ENCODE assay signal across 13 mouse cellular contexts in the genomic region with DNA sequence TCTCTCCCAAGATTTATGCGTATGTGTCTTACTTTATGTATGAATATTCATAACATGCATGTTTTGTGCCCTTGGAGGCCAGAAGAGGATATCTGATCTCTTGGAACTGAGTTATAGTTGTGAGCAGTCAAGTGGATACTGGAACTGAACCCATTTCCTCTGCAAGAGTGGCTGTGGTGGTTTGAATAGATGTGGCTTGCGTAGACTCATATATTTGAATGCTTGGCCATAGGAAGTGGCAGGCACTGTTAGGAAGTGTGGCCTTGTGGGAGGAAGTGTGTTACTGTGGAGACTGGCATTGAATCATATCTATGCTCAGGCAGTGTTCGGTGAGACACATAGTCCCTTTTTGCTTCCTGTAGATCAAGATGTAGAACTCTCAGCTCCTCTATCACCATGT. TPM values are rescaled to one million over a fixed set of nuclear protein-coding genes. Genes with fewer than 3 reads are reported as not detected.
A peak's percentile ranks its signal among the peaks of the same experiment; 100 is the strongest.
DNase-seq lines count a peak whose midpoint lies in the region; ATAC-seq and TF ChIP-seq lines count a peak whose summit lies in the region.
"Had no signal": no experiment of that assay in that cellular context is flagged by ENCODE, and none has a peak within 500 bp of the region (broad histone marks: within the 10 kb centered on the region; RNA-seq: fewer than 3 reads in every experiment).

No protein-coding gene starts in this region.

- no peak for TF ChIP-seq EP300 in heart, adult 2 months (IDR thresholded peaks at IDR 0.05; ENCODE audit: insufficient read depth, low read depth, low read length)

- H3K27ac ChIP-seq in heart, embryonic 16.5 days (ENCODE audit: low read length), result peak overlapping the region; percentile 42; the same call in 1 of the 2 replicates
- H3K27ac ChIP-seq in heart, adult 2 months, result no peak overlapping the region; the same call in 1 of the 2 replicates
- peak overlapping the region; percentile 76 for H3K27ac ChIP-seq in macrophage
- no peak overlapping the region for H3K27ac ChIP-seq in midbrain, embryonic 13.5 days
- H3K27ac ChIP-seq: forebrain, embryonic 13.5 days; neural tube, embryonic 15.5 days had no signal

- H3K27me3 ChIP-seq in heart, embryonic 16.5 days (ENCODE audit: control insufficient read depth, insufficient read depth, low read length), result no peaks in the 10 kb centered on the region
- no peaks in the 10 kb centered on the region for H3K27me3 ChIP-seq in heart, adult 2 months (ENCODE audit: control insufficient read depth, insufficient read depth, low read length)
- H3K27me3 ChIP-seq in midbrain, embryonic 13.5 days, result no peaks in the 10 kb centered on the region
- H3K27me3 ChIP-seq: forebrain, embryonic 13.5 days; neural tube, embryonic 15.5 days had no signal

- H3K9ac ChIP-seq in heart, embryonic 16.5 days (ENCODE audit: low read length), result no peak overlapping the region
- no peak overlapping the region for H3K9ac ChIP-seq in heart, adult 2 months (ENCODE audit: low read depth, low read length)
- no peak overlapping the region for H3K9ac ChIP-seq in midbrain, embryonic 13.5 days (replicated peaks)
- H3K9ac ChIP-seq: forebrain, embryonic 13.5 days; neural tube, embryonic 15.5 days had no signal

- H3K79me2 ChIP-seq in heart, adult 2 months (replicated peaks; ENCODE audit: control insufficient read depth, insufficient read depth, low read length), result no peaks in the 10 kb centered on the region
- H3K79me2 ChIP-seq in macrophage (ENCODE audit: inconsistent target), result peaks cover 25% of the 10 kb centered on the region; the same call in 1 of the 2 replicates

- H3K36me3 ChIP-seq in heart, embryonic 16.5 days (ENCODE audit: control insufficient read depth, insufficient read depth), result no peaks in the 10 kb centered on the region
- H3K36me3 ChIP-seq in heart, adult 2 months (ENCODE audit: control insufficient read depth, insufficient read depth, low read length), result no peaks in the 10 kb centered on the region; the same call in 1 of the 2 replicates
- H3K36me3 ChIP-seq in macrophage (ENCODE audit: inconsistent target), result no peaks in the 10 kb centered on the region
- H3K36me3 ChIP-seq in midbrain, embryonic 13.5 days, result 0 out of 2 replicates have a peak, but pooled peaks cover 2% of the 10 kb centered on the region
- H3K36me3 ChIP-seq: neural tube, embryonic 15.5 days had no signal

- no peak for DNase-seq in heart, adult 2 months
- DNase-seq in B cell, adult 2 months, result peak; percentile 43 to 55
- no peak for DNase-seq in urinary bladder, postnatal 36 days (ENCODE audit: low spot score in 2 of 2)
- no peak for DNase-seq in adrenal gland, postnatal 14 days
- DNase-seq: gastrocnemius, postnatal 25 days; left cerebral cortex, postnatal 4 days had no signal

- ATAC-seq in heart, embryonic 16.5 days (replicated peaks; ENCODE audit: extremely low read depth, insufficient read depth, low FRiP score), result no peak
- peak; percentile 93 for ATAC-seq in common myeloid progenitor, adult 5-6 weeks (replicated peaks; ENCODE audit: low read depth, poor library complexity, severe bottlenecking)
- no peak for ATAC-seq in midbrain, embryonic 13.5 days
- ATAC-seq: forebrain, embryonic 13.5 days; hindbrain, embryonic 16.5 days had no signal

- 78% methylated on average over 3 of the region's 3 CpGs for WGBS in heart, embryonic 16.5 days
- 64% methylated on average over 3 of the region's 3 CpGs for WGBS in heart, adult 2 months
- WGBS in macrophage (ENCODE audit: missing documents), result 27% methylated on average over 3 of the region's 3 CpGs
- 95% methylated on average over 3 of the region's 3 CpGs for WGBS in midbrain, embryonic 13.5 days

- H3K4me1 ChIP-seq in heart, embryonic 16.5 days (ENCODE audit: control insufficient read depth, insufficient read depth, low read length), result no peaks in the 10 kb centered on the region
- H3K4me1 ChIP-seq in heart, adult 2 months (ENCODE audit: control insufficient read depth, insufficient read depth, low read length), result no peaks in the 10 kb centered on the region
- no peaks in the 10 kb centered on the region for H3K4me1 ChIP-seq in midbrain, embryonic 13.5 days (replicated peaks)
- H3K4me1 ChIP-seq: forebrain, embryonic 13.5 days; neural tube, embryonic 15.5 days had no signal

- no peak for TF ChIP-seq CTCF in heart, adult 2 months (IDR thresholded peaks at IDR 0.05)

- intact Hi-C loops in heart, adult 2 months (cut with DNase I), result no loop called here

- no peak overlapping the region for H3K4me3 ChIP-seq in heart, embryonic 16.5 days (ENCODE audit: low read length)
- no peak overlapping the region for H3K4me3 ChIP-seq in heart, adult 2 months
- H3K4me3 ChIP-seq in macrophage (ENCODE audit: inconsistent target), result no peak overlapping the region
- H3K4me3 ChIP-seq in midbrain, embryonic 13.5 days (replicated peaks), result no peak overlapping the region
- H3K4me3 ChIP-seq: forebrain, embryonic 13.5 days; neural tube, embryonic 15.5 days had no signal

- TF ChIP-seq POLR2A in heart, adult 2 months (IDR thresholded peaks at IDR 0.05; ENCODE audit: insufficient read depth, low read depth, low read length), result no peak

- no peaks in the 10 kb centered on the region for H3K9me3 ChIP-seq in heart, embryonic 16.5 days (replicated peaks; ENCODE audit: control insufficient read depth, low read length)
- no peaks in the 10 kb centered on the region for H3K9me3 ChIP-seq in midbrain, embryonic 13.5 days
- H3K9me3 ChIP-seq: forebrain, embryonic 13.5 days; neural tube, embryonic 15.5 days had no signal

- no peak overlapping the region for H3K4me2 ChIP-seq in heart, embryonic 16.5 days (ENCODE audit: low read depth, low read length)
- no peak overlapping the region for H3K4me2 ChIP-seq in midbrain, embryonic 13.5 days (replicated peaks)
- H3K4me2 ChIP-seq: forebrain, embryonic 13.5 days; neural tube, embryonic 15.5 days had no signal

RNA-seq across cellular contexts. Expression of a gene that starts 6.6 kb away (rescaled TPM):
- 36.1 and 39.1 TPM in 2 replicates for polyA plus RNA-seq in heart, embryonic 16.5 days (2015; fragmentation: Nextera tagmentation; extraction: Ambion mirVana)
- 10 to 100 TPM; 21.6 to 23.4 TPM for total RNA-seq in heart, adult 2 months (2021)
- 23.7 and 25.5 TPM in 2 replicates for polyA plus RNA-seq in heart, adult 2 months (2012; rRNA removed)
- 40.8 and 51.8 TPM in 2 replicates for total RNA-seq in common myeloid progenitor, adult 5-6 weeks (2017)
- 10 to 100 TPM in 21 of 26 experiments, 1 to 10 TPM in 5; 3.7 to 39.6 (median 21.9) TPM for total RNA-seq in macrophage (2018; cell fraction: chromatin; rRNA removed)
- total RNA-seq in macrophage (2018; cell fraction: cytosol; rRNA removed), result 10 to 100 TPM; 10.2 to 23.4 (median 16.9) TPM
- 10 to 100 TPM in 18 of 26 experiments, 1 to 10 TPM in 8; 4.0 to 36.7 (median 16.2) TPM for total RNA-seq in macrophage (2018; cell fraction: nucleus; rRNA removed)
- polyA plus RNA-seq in macrophage (2018), result 12.5 to 21.7 TPM (median 17.0 TPM) in 3 replicates
- total RNA-seq in adrenal gland, postnatal 14 days (2021), result 38.3 and 48.0 TPM in 2 replicates
- polyA plus RNA-seq in midbrain, embryonic 13.5 days (2015; fragmentation: Nextera tagmentation; extraction: Ambion mirVana), result 54.5 and 57.0 TPM in 2 replicates

RNA-seq across cellular contexts. Expression of a gene that starts 20.5 kb away (rescaled TPM):
- polyA plus RNA-seq in heart, embryonic 16.5 days (2015; fragmentation: Nextera tagmentation; extraction: Ambion mirVana), result 17.4 and 18.5 TPM in 2 replicates
- 10 to 100 TPM; 34.1 to 34.3 TPM for total RNA-seq in heart, adult 2 months (2021)
- polyA plus RNA-seq in heart, adult 2 months (2012; rRNA removed), result 53.6 and 56.6 TPM in 2 replicates
- total RNA-seq in common myeloid progenitor, adult 5-6 weeks (2017), result 0.37 TPM in 1 of 2 replicates, not detected in the other
- total RNA-seq in macrophage (2018; cell fraction: chromatin; rRNA removed), result 1 to 10 TPM in 20 of 26 experiments, under 1 TPM in 3, not detected in 3; 0.74 to 6.1 (median 1.8) TPM
- 1 to 10 TPM in 25 of 26 experiments, under 1 TPM in 1; 0.95 to 8.6 (median 3.4) TPM for total RNA-seq in macrophage (2018; cell fraction: cytosol; rRNA removed)
- total RNA-seq in macrophage (2018; cell fraction: nucleus; rRNA removed), result 1 to 10 TPM in 16 of 26 experiments, under 1 TPM in 7, not detected in 3; 0.36 to 8.6 (median 1.5) TPM
- polyA plus RNA-seq in macrophage (2018), result 1.7 to 8.8 TPM (median 7.5 TPM) in 3 replicates
- 81.6 and 83.8 TPM in 2 replicates for total RNA-seq in adrenal gland, postnatal 14 days (2021)
- polyA plus RNA-seq in midbrain, embryonic 13.5 days (2015; fragmentation: Nextera tagmentation; extraction: Ambion mirVana), result 0.93 and 1.9 TPM in 2 replicates

RNA-seq across cellular contexts. Expression of a gene that starts 25.0 kb away (rescaled TPM):
- polyA plus RNA-seq in heart, embryonic 16.5 days (2015; fragmentation: Nextera tagmentation; extraction: Ambion mirVana), result 12.8 and 12.9 TPM in 2 replicates
- 1 to 10 TPM; 4.8 to 6.5 TPM for total RNA-seq in heart, adult 2 months (2021)
- polyA plus RNA-seq in heart, adult 2 months (2012; rRNA removed), result 10.5 and 13.9 TPM in 2 replicates
- total RNA-seq in common myeloid progenitor, adult 5-6 weeks (2017), result 2.5 and 2.8 TPM in 2 replicates
- 100 to 1,000 TPM in 11 of 26 experiments, 10 to 100 TPM in 13, 1 to 10 TPM in 2; 8.5 to 342 (median 89.7) TPM for total RNA-seq in macrophage (2018; cell fraction: chromatin; rRNA removed)
- 100 to 1,000 TPM in 17 of 26 experiments, 10 to 100 TPM in 9; 24.9 to 591 (median 243) TPM for total RNA-seq in macrophage (2018; cell fraction: cytosol; rRNA removed)
- 100 to 1,000 TPM in 18 of 26 experiments, 10 to 100 TPM in 8; 22.1 to 699 (median 165) TPM for total RNA-seq in macrophage (2018; cell fraction: nucleus; rRNA removed)
- 14.9 to 47.0 TPM (median 32.4 TPM) in 3 replicates for polyA plus RNA-seq in macrophage (2018)
- 16.2 and 21.5 TPM in 2 replicates for total RNA-seq in adrenal gland, postnatal 14 days (2021)
- 4.8 and 7.6 TPM in 2 replicates for polyA plus RNA-seq in midbrain, embryonic 13.5 days (2015; fragmentation: Nextera tagmentation; extraction: Ambion mirVana)

RNA-seq across cellular contexts. Expression of a gene that starts 39.5 kb away (rescaled TPM):
- polyA plus RNA-seq in heart, embryonic 16.5 days (2015; fragmentation: Nextera tagmentation; extraction: Ambion mirVana), result 75.4 and 85.6 TPM in 2 replicates
- total RNA-seq in heart, adult 2 months (2021), result 10 to 100 TPM; 49.7 to 63.7 TPM
- 25.9 and 29.1 TPM in 2 replicates for polyA plus RNA-seq in heart, adult 2 months (2012; rRNA removed)
- total RNA-seq in common myeloid progenitor, adult 5-6 weeks (2017), result 119 and 144 TPM in 2 replicates
- 10 to 100 TPM in 20 of 26 experiments, 1 to 10 TPM in 6; 2.6 to 57.7 (median 19.4) TPM for total RNA-seq in macrophage (2018; cell fraction: chromatin; rRNA removed)
- 100 to 1,000 TPM in 2 of 26 experiments, 10 to 100 TPM in 24; 47.6 to 105 (median 80.6) TPM for total RNA-seq in macrophage (2018; cell fraction: cytosol; rRNA removed)
- 10 to 100 TPM in 23 of 26 experiments, 1 to 10 TPM in 3; 7.4 to 71.2 (median 33.6) TPM for total RNA-seq in macrophage (2018; cell fraction: nucleus; rRNA removed)
- polyA plus RNA-seq in macrophage (2018), result 39.1 to 134 TPM (median 42.4 TPM) in 3 replicates
- total RNA-seq in adrenal gland, postnatal 14 days (2021), result 74.9 and 82.9 TPM in 2 replicates
- polyA plus RNA-seq in midbrain, embryonic 13.5 days (2015; fragmentation: Nextera tagmentation; extraction: Ambion mirVana), result 141 and 158 TPM in 2 replicates

RNA-seq across cellular contexts. Expression of a gene that starts 39.9 kb away (rescaled TPM):
- 6.6 and 6.7 TPM in 2 replicates for polyA plus RNA-seq in heart, embryonic 16.5 days (2015; fragmentation: Nextera tagmentation; extraction: Ambion mirVana)
- total RNA-seq in heart, adult 2 months (2021), result 1 to 10 TPM; 3.6 to 3.9 TPM
- 7.8 and 10.3 TPM in 2 replicates for polyA plus RNA-seq in heart, adult 2 months (2012; rRNA removed)
- 3.4 and 6.0 TPM in 2 replicates for total RNA-seq in common myeloid progenitor, adult 5-6 weeks (2017)
- total RNA-seq in macrophage (2018; cell fraction: chromatin; rRNA removed), result 10 to 100 TPM in 13 of 26 experiments, 1 to 10 TPM in 13; 3.3 to 23.9 (median 9.0) TPM
- total RNA-seq in macrophage (2018; cell fraction: cytosol; rRNA removed), result 1 to 10 TPM; 1.8 to 7.4 (median 5.6) TPM
- total RNA-seq in macrophage (2018; cell fraction: nucleus; rRNA removed), result 10 to 100 TPM in 12 of 26 experiments, 1 to 10 TPM in 14; 2.4 to 24.5 (median 9.1) TPM
- 4.2 to 7.9 TPM (median 4.8 TPM) in 3 replicates for polyA plus RNA-seq in macrophage (2018)
- total RNA-seq in adrenal gland, postnatal 14 days (2021), result 10.7 and 18.6 TPM in 2 replicates
- 21.0 and 21.1 TPM in 2 replicates for polyA plus RNA-seq in midbrain, embryonic 13.5 days (2015; fragmentation: Nextera tagmentation; extraction: Ambion mirVana)

Comparison
In these comparisons a context has a peak if more than half of its experiments do, and no peak if none do; other contexts are left out.
1. H3K27ac ChIP-seq: peak in heart, embryonic 16.5 days (single experiment) and macrophage (single experiment); none in heart, adult 2 months (single experiment) and midbrain, embryonic 13.5 days (single experiment).
2. DNase-seq: peak in B cell, adult 2 months (2 of 2); none in heart, adult 2 months (0 of 2), urinary bladder, postnatal 36 days (0 of 2) and adrenal gland, postnatal 14 days (single experiment).